Mouse (Mus musculus): Measurements from ENCODE around the gene Tmem106a.

DNA sequence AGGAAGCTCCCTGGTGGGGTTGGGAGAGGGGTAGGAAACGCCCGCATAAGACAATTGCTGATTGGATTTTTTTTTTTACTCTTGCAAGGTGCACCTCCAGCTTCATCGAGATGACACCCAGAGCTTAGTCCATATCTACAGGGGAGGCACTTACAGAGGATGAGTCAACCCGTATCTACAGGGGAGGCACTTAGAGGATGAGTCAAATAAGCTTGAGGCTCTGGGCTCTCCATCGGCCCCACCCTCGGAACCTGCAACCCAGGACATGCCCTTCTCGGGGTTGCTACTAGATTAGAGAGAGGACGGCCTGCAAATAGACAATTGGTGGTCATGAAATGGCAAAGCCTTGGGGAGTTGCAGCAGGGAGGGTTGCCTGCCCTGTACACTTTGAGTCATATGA, 34.1 kb downstream of the Tmem106a start:
- TF ChIP-seq CTCF (IDR thresholded peaks at IDR 0.05; ENCODE audit: borderline replicate concordance, control insufficient read depth, extremely low read depth, insufficient read depth, low read length, poor library complexity): no peak
- no peak for TF ChIP-seq POLR2A (IDR thresholded peaks at IDR 0.05; ENCODE audit: control insufficient read depth, extremely low read depth, insufficient read depth, low read length, poor library complexity)
